Mouse (Mus musculus) limb, embryonic 12.5 days (tissue): ENCODE measurements around the gene Spred3. TPM values are rescaled to one million over a fixed set of nuclear protein-coding genes. Genes with fewer than 3 reads are reported as not detected.

ENCODE experiments used
- ATAC-seq: fragments of 200-750 bp; cut with Nextera tagmentation; 2 replicates; pipeline ENCODE4 v1.8.0; 2017; ENCODE audit warnings: low read depth, moderate TSS enrichment; ENCODE audit not compliant: insufficient number of reproducible peaks, insufficient read depth, low FRiP score, low TSS enrichment
- H3K27ac ChIP-seq: fragments of 300-500 bp; sonication (generic); 2 replicates; pipeline ENCODE4 v1.5.1; 2016; ENCODE audit warnings: mild to moderate bottlenecking, moderate library complexity
- H3K27me3 ChIP-seq: fragments of 300-500 bp; sonication (generic); 2 replicates; pipeline ENCODE4 v1.6.1; 2016; ENCODE audit warnings: mild to moderate bottlenecking, moderate library complexity
- H3K36me3 ChIP-seq: fragments of 300-500 bp; sonication (generic); 2 replicates; pipeline ENCODE4 v1.6.1; 2016; ENCODE audit warnings: mild to moderate bottlenecking, moderate library complexity
- H3K4me1 ChIP-seq: fragments of 300-500 bp; sonication (generic); replicated peaks from 2 replicates; pipeline ENCODE4 v1.6.1; 2016
- H3K4me2 ChIP-seq: fragments of 300-500 bp; sonication (generic); 2 replicates; pipeline ENCODE4 v1.6.1; 2016; ENCODE audit warnings: mild to moderate bottlenecking, moderate library complexity
- H3K4me3 ChIP-seq: fragments of 300-500 bp; sonication (generic); replicated peaks from 2 replicates; pipeline ENCODE4 v1.5.1; 2016; ENCODE audit warnings: mild to moderate bottlenecking
- H3K9ac ChIP-seq: fragments of 300-500 bp; sonication (generic); replicated peaks from 2 replicates; pipeline ENCODE4 v1.6.1; 2016; ENCODE audit warnings: mild to moderate bottlenecking, moderate library complexity
- H3K9me3 ChIP-seq: fragments of 300-500 bp; sonication (generic); 2 replicates; pipeline ENCODE4 v1.6.1; 2016; ENCODE audit warnings: mild to moderate bottlenecking, moderate library complexity
- WGBS: fragments of 180-500 bp; shearing (Covaris S2); methylation state at CpG from one replicate; pipeline ENCODE4 v1.1.7; 2016; 5-methylcytosine and 5-hydroxymethylcytosine counted together
- polyA plus RNA-seq: library from polyadenylated mRNA; unstranded; fragments of >200 nt; fragmentation: Nextera tagmentation; extraction: Ambion mirVana; gene quantifications from 2 replicates; pipeline ENCODE4 v1.2.1, GENCODE M21; 2016

Spred3 gene
- polyA plus RNA-seq, 1 experiment from 2014 or later = 5.0 TPM

DNA sequence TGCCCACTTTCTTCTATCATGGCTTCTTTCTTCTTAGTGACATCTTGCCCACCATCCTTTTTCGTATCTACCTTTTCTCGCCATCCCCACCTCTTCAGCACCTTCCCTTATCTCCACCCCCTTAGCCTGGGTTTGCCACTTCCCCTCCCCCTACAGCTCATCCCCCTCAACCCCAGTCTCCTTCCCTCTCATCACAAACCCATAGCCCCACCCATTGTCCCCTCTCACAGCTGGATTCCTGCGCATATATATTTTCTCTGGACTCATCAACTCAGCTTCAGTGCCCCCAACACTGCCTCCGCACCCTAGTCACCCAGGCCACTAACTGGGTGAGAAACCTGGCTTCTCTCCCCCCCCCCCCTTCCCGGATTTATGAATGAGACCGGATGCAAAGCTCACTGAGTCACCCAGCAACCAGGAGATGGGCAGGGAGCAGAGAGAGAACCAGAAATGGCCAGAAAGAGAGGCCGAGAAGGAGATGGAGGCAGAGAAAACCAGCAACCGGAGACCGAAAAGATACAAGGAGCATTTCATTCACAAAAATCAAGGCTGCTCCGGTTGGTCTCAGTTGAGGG, 2.0 kb downstream of the Spred3 start:
- no peaks in the 10 kb centered on the region for H3K9me3 ChIP-seq
- no peak overlapping the region for H3K27ac ChIP-seq
- peaks cover 50% of the 10 kb centered on the region for H3K27me3 ChIP-seq

DNA sequence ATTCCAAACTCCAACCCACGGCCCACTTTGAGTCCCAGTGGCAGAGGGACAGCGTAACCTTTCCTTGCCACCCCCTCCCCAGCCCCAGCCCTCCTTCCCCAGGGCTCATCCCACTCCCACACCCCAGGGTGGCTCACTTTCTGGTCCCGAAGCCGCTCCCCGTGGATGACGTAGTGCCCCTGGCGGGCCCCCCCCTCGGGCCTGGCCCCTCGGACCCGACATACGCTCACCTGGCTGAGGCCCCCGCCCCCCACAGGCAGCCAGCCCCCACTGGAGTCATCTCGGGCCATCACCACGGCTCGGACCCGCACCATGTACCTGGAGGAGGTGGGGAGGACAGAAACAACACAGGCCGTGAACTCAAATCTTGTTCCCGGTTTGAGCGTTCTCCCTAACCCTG, 2.6 kb downstream of the Spred3 start:
- no peak overlapping the region for H3K9ac ChIP-seq
- WGBS = 15% methylated on average over 19 of the region's 19 CpGs
- no peaks in the 10 kb centered on the region for H3K9me3 ChIP-seq
- H3K27me3 ChIP-seq = peaks cover 45% of the 10 kb centered on the region
- peak overlapping the region; percentile 83 for H3K4me2 ChIP-seq
- H3K36me3 ChIP-seq = peaks cover 15% of the 10 kb centered on the region
- H3K27ac ChIP-seq = no peak overlapping the region
- H3K4me3 ChIP-seq = peak overlapping the region; percentile 60
- no peak for ATAC-seq
- H3K4me1 ChIP-seq = peaks cover 44% of the 10 kb centered on the region

More for the DNA sequence above, 2.0 kb downstream of the Spred3 start:
- H3K4me2 ChIP-seq = peak overlapping the region; percentile 83
- WGBS = 4% methylated on average over 10 of the region's 10 CpGs
- H3K9ac ChIP-seq = peak overlapping the region; percentile 38; the same call in 1 of the 2 replicates
- H3K4me1 ChIP-seq = peaks cover 38% of the 10 kb centered on the region
- H3K4me3 ChIP-seq = peak overlapping the region; percentile 60
- ATAC-seq = no peak
- peaks cover 20% of the 10 kb centered on the region for H3K36me3 ChIP-seq

DNA sequence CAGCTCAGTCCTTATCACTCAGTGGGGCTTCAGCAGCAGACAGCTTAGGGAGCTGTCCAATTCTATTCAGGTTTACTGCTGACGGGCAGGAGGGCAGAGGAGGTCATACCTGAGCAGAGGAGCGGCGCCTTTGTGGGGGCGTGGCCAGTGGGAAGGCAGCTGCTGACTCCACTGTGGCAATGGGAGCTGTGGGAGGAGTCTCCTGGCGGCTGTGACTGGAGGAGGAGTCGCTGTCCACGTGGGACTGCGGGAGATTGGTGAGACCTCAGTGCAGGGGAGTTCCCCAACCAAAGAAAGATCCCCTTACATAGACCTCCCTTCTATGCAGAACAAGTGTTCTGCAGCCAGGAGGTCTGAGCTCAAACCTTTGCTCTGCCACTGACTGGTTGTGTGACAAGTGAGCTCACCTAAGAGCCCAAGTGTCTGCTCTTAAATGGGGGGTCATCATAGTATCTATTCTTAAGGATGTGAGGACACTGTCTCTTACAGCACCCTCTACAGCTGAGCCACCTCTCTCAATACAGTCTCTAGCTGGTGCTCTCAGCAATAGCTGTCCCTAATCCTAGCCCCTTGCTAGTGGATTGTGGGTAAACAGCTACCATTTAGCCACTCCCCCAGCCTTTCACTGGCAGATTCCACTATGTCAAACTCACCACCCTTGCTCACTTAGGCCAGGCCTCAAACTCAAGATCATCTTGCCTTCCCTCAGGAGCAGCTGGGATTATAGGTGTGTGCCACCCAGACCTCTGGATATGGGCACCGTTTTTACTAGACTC, 7.3 kb downstream of the Spred3 start:
- 11% methylated on average over 9 of the region's 9 CpGs for WGBS
- Histone ChIP-seq H3K9me3 (no peaks in the 10 kb centered on the region), H3K27ac (no peak overlapping the region), H3K27me3 (peaks cover 32% of the 10 kb centered on the region), H3K4me2 (no peak overlapping the region), H3K4me3 (no peak overlapping the region), H3K4me1 (peaks cover 13% of the 10 kb centered on the region), H3K9ac (no peak overlapping the region), H3K36me3 (peaks cover 23% of the 10 kb centered on the region)
- no peak for ATAC-seq

DNA sequence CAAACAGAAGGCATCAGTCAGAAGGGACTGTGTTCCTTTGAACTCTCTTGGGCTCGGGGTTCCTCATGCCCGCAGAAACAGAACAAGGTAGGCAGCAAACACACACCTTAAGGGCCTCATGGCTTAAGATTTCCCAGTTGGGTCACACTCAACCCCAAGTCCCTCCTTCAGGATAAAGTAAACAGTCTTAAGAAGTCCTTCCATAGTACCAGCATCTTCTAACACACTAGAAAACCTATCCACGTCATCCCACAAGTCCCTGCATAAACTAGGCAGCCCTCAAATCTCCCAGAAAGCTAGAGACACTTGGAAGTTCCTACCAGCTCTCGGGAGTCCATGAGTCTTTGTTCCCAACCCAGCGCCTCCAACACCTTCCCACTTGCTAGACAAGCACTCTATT, 7.9 kb downstream of the Spred3 start:
- Histone ChIP-seq H3K27ac (no peak overlapping the region), H3K4me3 (no peak overlapping the region), H3K9ac (no peak overlapping the region), H3K4me2 (no peak overlapping the region), H3K4me1 (0 out of 2 replicates have a peak, but pooled peaks cover 8% of the 10 kb centered on the region), H3K27me3 (peaks cover 31% of the 10 kb centered on the region), H3K9me3 (no peaks in the 10 kb centered on the region), H3K36me3 (peaks cover 23% of the 10 kb centered on the region)
- no peak for ATAC-seq
- 71% methylated on average over 5 of the region's 5 CpGs for WGBS

GRCm38 (mm10) chr7:29158264-29158663, 11.9 kb downstream of the Spred3 start:
- Histone ChIP-seq H3K36me3 (peaks cover 12% of the 10 kb centered on the region), H3K4me3 (no peak overlapping the region), H3K27ac (no peak overlapping the region), H3K4me2 (no peak overlapping the region), H3K4me1 (peaks cover 13% of the 10 kb centered on the region; the same call in 1 of the 2 replicates), H3K27me3 (peaks cover 28% of the 10 kb centered on the region), H3K9ac (no peak overlapping the region), H3K9me3 (no peaks in the 10 kb centered on the region)
- ATAC-seq = no peak
- WGBS = 1% methylated on average over 5 of the region's 5 CpGs

- H3K4me3 ChIP-seq = peak within 1 kb of the TSS; percentile 83
- ATAC-seq = peak; percentile 78
- peak within 1 kb of the TSS; percentile 97 for H3K4me2 ChIP-seq
- peaks cover 6% of the 10 kb centered on the region; the same call in 1 of the 2 replicates for H3K4me1 ChIP-seq
- peak within 1 kb of the TSS; percentile 74 for H3K9ac ChIP-seq
- H3K9me3 ChIP-seq = no peaks in the 10 kb centered on the region
- H3K27ac ChIP-seq = peak within 1 kb of the TSS; percentile 90
- peaks cover 28% of the 10 kb centered on the region for H3K27me3 ChIP-seq
- H3K36me3 ChIP-seq = peaks cover 3% of the 10 kb centered on the region; the same call in 1 of the 2 replicates
- WGBS = 3% methylated on average over 67 of the region's 68 CpGs
These were observed 14.1 kb downstream of the Spred3 start, which contains the start of gene Fam98c for GRCm38 (mm10) chr7:29155838-29156782. Fam98c (minus strand) TSS chr7:29156234.

- WGBS = 8% methylated on average over 37 of the region's 37 CpGs
- Histone ChIP-seq H3K27ac (peak overlapping the region; percentile 90), H3K4me2 (peak overlapping the region; percentile 97), H3K36me3 (no peaks in the 10 kb centered on the region), H3K9me3 (no peaks in the 10 kb centered on the region), H3K9ac (peak overlapping the region; percentile 74), H3K4me1 (peaks cover 6% of the 10 kb centered on the region; the same call in 1 of the 2 replicates), H3K4me3 (peak overlapping the region; percentile 83), H3K27me3 (peaks cover 28% of the 10 kb centered on the region)
- peak; percentile 72 for ATAC-seq
These were observed 14.9 kb downstream of the Spred3 start for GRCm38 (mm10) chr7:29155196-29155837.

- Histone ChIP-seq H3K27ac (no peak overlapping the region), H3K9ac (no peak overlapping the region), H3K9me3 (no peaks in the 10 kb centered on the region), H3K4me3 (no peak overlapping the region), H3K27me3 (peaks cover 19% of the 10 kb centered on the region), H3K4me2 (no peak overlapping the region), H3K36me3 (no peaks in the 10 kb centered on the region), H3K4me1 (peaks cover 6% of the 10 kb centered on the region; the same call in 1 of the 2 replicates)
- no peak for ATAC-seq
- WGBS = 95% methylated on average over 14 of the region's 14 CpGs
These were observed 16.0 kb downstream of the Spred3 start for GRCm38 (mm10) chr7:29154018-29154720.

DNA sequence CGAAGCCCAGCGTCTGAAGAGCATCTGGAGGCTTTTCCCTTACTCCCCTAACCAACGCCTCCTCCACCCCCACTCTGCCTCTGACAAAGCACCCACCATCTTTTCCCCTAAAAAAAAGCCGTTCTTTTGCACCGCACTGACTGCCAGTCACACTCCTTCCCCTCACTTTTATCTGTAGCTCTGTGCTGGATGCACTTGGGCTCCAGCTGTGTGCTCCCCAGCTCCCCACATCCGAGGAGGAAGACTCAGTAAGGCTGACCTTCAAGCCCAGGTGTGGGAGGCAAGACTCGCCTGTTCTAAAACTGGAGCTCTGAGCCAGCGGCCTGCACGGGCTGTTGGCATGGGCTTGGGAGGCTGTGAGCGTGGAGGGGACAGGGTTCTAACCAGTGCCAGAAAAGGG, 18.7 kb downstream of the Spred3 start:
- Histone ChIP-seq H3K9ac (no peak overlapping the region), H3K27me3 (no peaks in the 10 kb centered on the region; the same call in 1 of the 2 replicates), H3K4me3 (no peak overlapping the region), H3K4me2 (no peak overlapping the region), H3K9me3 (no peaks in the 10 kb centered on the region), H3K4me1 (peaks cover 6% of the 10 kb centered on the region; the same call in 1 of the 2 replicates), H3K36me3 (no peaks in the 10 kb centered on the region), H3K27ac (no peak overlapping the region)
- ATAC-seq = no peak
- 63% methylated on average over 10 of the region's 10 CpGs for WGBS

DNA sequence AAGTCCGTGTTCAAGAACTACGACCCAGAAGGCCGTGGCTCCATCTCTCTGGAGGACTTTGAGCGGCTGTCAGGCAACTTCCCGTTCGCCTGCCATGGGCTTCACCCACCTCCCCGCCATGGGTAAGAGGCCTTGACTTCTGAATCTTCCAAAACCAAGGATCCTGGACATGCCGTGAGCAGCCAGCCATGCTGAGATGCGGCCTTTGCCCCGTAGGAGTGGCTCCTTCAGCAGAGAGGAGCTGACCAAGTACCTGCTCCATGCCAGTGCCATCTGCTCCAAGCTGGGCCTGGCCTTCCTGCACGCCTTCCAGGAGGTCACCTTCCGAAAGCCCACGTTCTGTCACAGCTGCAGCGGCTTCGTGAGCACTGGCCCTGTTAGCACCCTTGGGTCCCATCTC, 21.4 kb downstream of the Spred3 start:
- Histone ChIP-seq H3K4me2 (no peak overlapping the region), H3K36me3 (no peaks in the 10 kb centered on the region), H3K4me1 (no peaks in the 10 kb centered on the region), H3K4me3 (no peak overlapping the region), H3K27ac (no peak overlapping the region), H3K9ac (no peak overlapping the region), H3K27me3 (no peaks in the 10 kb centered on the region; the same call in 1 of the 2 replicates), H3K9me3 (no peaks in the 10 kb centered on the region)
- no peak for ATAC-seq
- 92% methylated on average over 15 of the region's 15 CpGs for WGBS
